ENCODE assay signal across 10 mouse cellular contexts in genomic region chr11:43495037-43495436, GRCm38 (mm10). TPM values are rescaled to one million over a fixed set of nuclear protein-coding genes. Genes with fewer than 3 reads are reported as not detected.
A peak's percentile ranks its signal among the peaks of the same experiment; 100 is the strongest.
DNase-seq lines count a peak whose midpoint lies in the region; ATAC-seq lines count a peak whose summit lies in the region.
"Had no signal": no experiment of that assay in that cellular context is flagged by ENCODE, and none has a peak within 500 bp of the region (broad histone marks: within the 10 kb centered on the region; RNA-seq: fewer than 3 reads in every experiment).

No protein-coding gene starts in this region.

- no peak overlapping the region for H3K9ac ChIP-seq in hindbrain, embryonic 12.5 days
- no peak overlapping the region for H3K9ac ChIP-seq in midbrain, embryonic 16.5 days (ENCODE audit: low read depth, low read length)
- no peak overlapping the region for H3K9ac ChIP-seq in stomach, embryonic 15.5 days
- H3K9ac ChIP-seq: lung, embryonic 15.5 days had no signal

- H3K27me3 ChIP-seq in hindbrain, embryonic 10.5 days (ENCODE audit: insufficient read depth, poor library complexity, severe bottlenecking): no peaks in the 10 kb centered on the region
- H3K27me3 ChIP-seq in hindbrain, embryonic 12.5 days: no peaks in the 10 kb centered on the region
- no peaks in the 10 kb centered on the region for H3K27me3 ChIP-seq in midbrain, embryonic 10.5 days (ENCODE audit: low read depth, poor library complexity, severe bottlenecking)
- H3K27me3 ChIP-seq in midbrain, embryonic 16.5 days (ENCODE audit: control insufficient read depth, insufficient read depth, low read depth, low read length): no peaks in the 10 kb centered on the region
- H3K27me3 ChIP-seq in stomach, embryonic 15.5 days (replicated peaks): no peaks in the 10 kb centered on the region
- H3K27me3 ChIP-seq: lung, embryonic 15.5 days had no signal

- 0 out of 2 replicates have a peak overlapping the region, but pooled peaks have one; percentile 82 for H3K27ac ChIP-seq in hindbrain, embryonic 10.5 days
- H3K27ac ChIP-seq in hindbrain, embryonic 12.5 days: no peak overlapping the region
- peak overlapping the region; percentile 81 for H3K27ac ChIP-seq in midbrain, embryonic 10.5 days (replicated peaks)
- no peak overlapping the region for H3K27ac ChIP-seq in midbrain, embryonic 16.5 days (ENCODE audit: low read length)
- no peak overlapping the region for H3K27ac ChIP-seq in stomach, embryonic 15.5 days
- H3K27ac ChIP-seq: lung, embryonic 15.5 days had no signal

- H3K4me2 ChIP-seq in hindbrain, embryonic 12.5 days (replicated peaks): no peak overlapping the region
- H3K4me2 ChIP-seq in midbrain, embryonic 16.5 days (ENCODE audit: low read length): no peak overlapping the region
- H3K4me2 ChIP-seq in stomach, embryonic 15.5 days: no peak overlapping the region
- H3K4me2 ChIP-seq: lung, embryonic 15.5 days had no signal

- no peak overlapping the region for H3K4me3 ChIP-seq in hindbrain, embryonic 10.5 days
- H3K4me3 ChIP-seq in hindbrain, embryonic 12.5 days: no peak overlapping the region
- no peak overlapping the region for H3K4me3 ChIP-seq in midbrain, embryonic 10.5 days
- H3K4me3 ChIP-seq in midbrain, embryonic 16.5 days (ENCODE audit: low read depth, low read length): no peak overlapping the region
- no peak overlapping the region for H3K4me3 ChIP-seq in stomach, embryonic 15.5 days (replicated peaks)
- H3K4me3 ChIP-seq: erythroblast, embryonic 14.5 days; lung, embryonic 15.5 days had no signal

- H3K4me1 ChIP-seq in hindbrain, embryonic 10.5 days (replicated peaks): peaks cover 11% of the 10 kb centered on the region; the same call in 1 of the 2 replicates
- 0 out of 2 replicates have a peak, but pooled peaks cover 4% of the 10 kb centered on the region for H3K4me1 ChIP-seq in hindbrain, embryonic 12.5 days
- peaks cover 15% of the 10 kb centered on the region for H3K4me1 ChIP-seq in midbrain, embryonic 10.5 days
- no peaks in the 10 kb centered on the region; the same call in 1 of the 2 replicates for H3K4me1 ChIP-seq in midbrain, embryonic 16.5 days (ENCODE audit: control insufficient read depth, insufficient read depth, low read length)
- no peaks in the 10 kb centered on the region for H3K4me1 ChIP-seq in stomach, embryonic 15.5 days

- peak; percentile 42 for DNase-seq in hindbrain, embryonic 10.5 days (ENCODE audit: low spot score)
- peak; percentile 47 for DNase-seq in midbrain, embryonic 10.5 days (ENCODE audit: low spot score)
- peak; percentile 53 for DNase-seq in embryo, embryonic 9.5 days (ENCODE audit: extremely low spot score)
- DNase-seq: gastrocnemius, postnatal 25 days had no signal

- ATAC-seq in hindbrain, embryonic 12.5 days (ENCODE audit: low FRiP score): no peak
- no peak for ATAC-seq in midbrain, embryonic 16.5 days
- 0 out of 2 replicates have a peak, but pooled peaks have one; percentile 21 for ATAC-seq in stomach, embryonic 15.5 days (ENCODE audit: insufficient read depth, low FRiP score, low read depth)
- no peak for ATAC-seq in inflammation-experienced regulatory T-cells, adult 6 months

- peaks cover 4% of the 10 kb centered on the region; the same call in 1 of the 2 replicates for H3K9me3 ChIP-seq in hindbrain, embryonic 10.5 days
- peaks cover 7% of the 10 kb centered on the region for H3K9me3 ChIP-seq in hindbrain, embryonic 12.5 days (replicated peaks)
- peaks cover 4% of the 10 kb centered on the region; the same call in 1 of the 2 replicates for H3K9me3 ChIP-seq in midbrain, embryonic 10.5 days (replicated peaks)
- no peaks in the 10 kb centered on the region for H3K9me3 ChIP-seq in midbrain, embryonic 16.5 days (replicated peaks; ENCODE audit: control insufficient read depth, low read length, poor library complexity, severe bottlenecking)
- H3K9me3 ChIP-seq in stomach, embryonic 15.5 days: no peaks in the 10 kb centered on the region
- H3K9me3 ChIP-seq: lung, embryonic 15.5 days had no signal

- 47% methylated on average over 8 of the region's 8 CpGs for WGBS in hindbrain, embryonic 10.5 days
- 43% methylated on average over 8 of the region's 8 CpGs for WGBS in hindbrain, embryonic 12.5 days
- WGBS in midbrain, embryonic 10.5 days: 44% methylated on average over 8 of the region's 8 CpGs
- 36% methylated on average over 8 of the region's 8 CpGs for WGBS in midbrain, embryonic 16.5 days
- WGBS in stomach, embryonic 15.5 days: 51% methylated on average over 8 of the region's 8 CpGs

- H3K36me3 ChIP-seq in hindbrain, embryonic 10.5 days: no peaks in the 10 kb centered on the region
- no peaks in the 10 kb centered on the region for H3K36me3 ChIP-seq in hindbrain, embryonic 12.5 days
- H3K36me3 ChIP-seq in midbrain, embryonic 10.5 days: no peaks in the 10 kb centered on the region
- H3K36me3 ChIP-seq in midbrain, embryonic 16.5 days (ENCODE audit: control insufficient read depth, insufficient read depth, low read length): no peaks in the 10 kb centered on the region
- no peaks in the 10 kb centered on the region for H3K36me3 ChIP-seq in stomach, embryonic 15.5 days
- H3K36me3 ChIP-seq: lung, embryonic 15.5 days had no signal

RNA-seq across cellular contexts. Expression of gene C1qtnf2, which starts 21.0 kb away (rescaled TPM):
- polyA plus RNA-seq in hindbrain, embryonic 10.5 days (2016; fragmentation: Nextera tagmentation; extraction: Ambion mirVana): 1.1 and 1.3 TPM in 2 replicates
- polyA plus RNA-seq in hindbrain, embryonic 12.5 days (2016; fragmentation: Nextera tagmentation; extraction: Ambion mirVana): 5.2 and 5.4 TPM in 2 replicates
- 1.4 and 2.2 TPM in 2 replicates for polyA plus RNA-seq in midbrain, embryonic 10.5 days (2016; fragmentation: Nextera tagmentation; extraction: Ambion mirVana)
- polyA plus RNA-seq in midbrain, embryonic 16.5 days (2015; fragmentation: Nextera tagmentation; extraction: Ambion mirVana): 10.2 and 12.9 TPM in 2 replicates
- 10.1 and 10.4 TPM in 2 replicates for polyA plus RNA-seq in stomach, embryonic 15.5 days (2015; fragmentation: Nextera tagmentation; extraction: Ambion mirVana)
- polyA plus RNA-seq in inflammation-experienced regulatory T-cells, adult 6 months (2017; shearing (Covaris generic)): not detected
- polyA plus RNA-seq: erythroblast, embryonic 14.5 days had no signal

RNA-seq across cellular contexts. Expression of gene Ccnjl, which starts 33.5 kb away (rescaled TPM):
- polyA plus RNA-seq in hindbrain, embryonic 10.5 days (2016; fragmentation: Nextera tagmentation; extraction: Ambion mirVana): 37.4 and 45.5 TPM in 2 replicates
- polyA plus RNA-seq in hindbrain, embryonic 12.5 days (2016; fragmentation: Nextera tagmentation; extraction: Ambion mirVana): 27.6 and 29.6 TPM in 2 replicates
- 40.3 and 41.3 TPM in 2 replicates for polyA plus RNA-seq in midbrain, embryonic 10.5 days (2016; fragmentation: Nextera tagmentation; extraction: Ambion mirVana)
- polyA plus RNA-seq in midbrain, embryonic 16.5 days (2015; fragmentation: Nextera tagmentation; extraction: Ambion mirVana): 7.4 and 10.4 TPM in 2 replicates
- 12.7 and 13.5 TPM in 2 replicates for polyA plus RNA-seq in stomach, embryonic 15.5 days (2015; fragmentation: Nextera tagmentation; extraction: Ambion mirVana)
- polyA plus RNA-seq in inflammation-experienced regulatory T-cells, adult 6 months (2017; shearing (Covaris generic)): not detected
- polyA plus RNA-seq: erythroblast, embryonic 14.5 days had no signal

Comparison
In these comparisons a context has a peak if more than half of its experiments do, and no peak if none do; other contexts are left out.
1. H3K27ac ChIP-seq: peak in hindbrain, embryonic 10.5 days (single experiment) and midbrain, embryonic 10.5 days (single experiment); none in hindbrain, embryonic 12.5 days (single experiment), midbrain, embryonic 16.5 days (single experiment) and stomach, embryonic 15.5 days (single experiment).
2. Peak in every context shown above with its lines, with median percentiles within 50 percentile points of each other: DNase-seq.